Mouse (Mus musculus) gastrocnemius, postnatal 25 days (tissue): ENCODE measurements around the gene Dab2. TPM values are rescaled to one million over a fixed set of nuclear protein-coding genes. Genes with fewer than 3 reads are reported as not detected.

Experiments used
- DNase-seq: peaks from one replicate; pipeline ENCODE4 v3.0.0; 2022
- long read RNA-seq, 2 experiments: library from polyadenylated mRNA; stranded (forward); transcript quantifications; one replicate each; pipeline ENCODE4 v2.0.0; 2021
- total RNA-seq, 2 experiments: library from RNA; stranded (reverse); gene quantifications; 1 replicate in 1 of 2; 2 replicates in 1 of 2; pipeline ENCODE4 v1.2.3; 2021

Dab2 gene
- 10 to 100 TPM; 11.5 to 16.7 TPM for total RNA-seq
- long read RNA-seq, experiment 1, full-length matches to known transcripts, result 2 of 2 reads
- long read RNA-seq, experiment 1, partial matches to known transcripts, result 0 of 2 reads
- long read RNA-seq, experiment 1, other reads (novel, unspliced or antisense), result 0 of 2 reads
- long read RNA-seq, experiment 2, full-length matches to known transcripts, result 4 of 8 reads
- long read RNA-seq, experiment 2, partial matches to known transcripts, result 2 of 8 reads
- long read RNA-seq, experiment 2, other reads (novel, unspliced or antisense), result 2 of 8 reads

GRCm38 (mm10) chr15:6299554-6299953, at the start of gene Dab2:
Gene Dab2, plus strand, starts transcription at chr15:6299788.
- DNase-seq, result no peak

GRCm38 (mm10) chr15:6253471-6253870, 46.1 kb upstream of the Dab2 start:
- no peak for DNase-seq

GRCm38 (mm10) chr15:6254383-6254782, 45.2 kb upstream of the Dab2 start:
- DNase-seq, result no peak

GRCm38 (mm10) chr15:6257049-6257448, 42.5 kb upstream of the Dab2 start:
- no peak for DNase-seq

GRCm38 (mm10) chr15:6259957-6260740, 39.4 kb upstream of the Dab2 start:
- DNase-seq, result no peak

GRCm38 (mm10) chr15:6260741-6261430, 38.7 kb upstream of the Dab2 start:
- no peak for DNase-seq

- no peak for DNase-seq
Measured at GRCm38 (mm10) chr15:6267147-6267758, 32.3 kb upstream of the Dab2 start.

GRCm38 (mm10) chr15:6278606-6279468, 20.8 kb upstream of the Dab2 start:
- no peak for DNase-seq

- no peak for DNase-seq
Measured at GRCm38 (mm10) chr15:6280021-6280451, 19.6 kb upstream of the Dab2 start.

GRCm38 (mm10) chr15:6283249-6283648, 16.3 kb upstream of the Dab2 start:
- no peak for DNase-seq

- no peak for DNase-seq
Measured at GRCm38 (mm10) chr15:6296071-6296470, 3.5 kb upstream of the Dab2 start.

GRCm38 (mm10) chr15:6298726-6299125, 862 bp upstream of the Dab2 start:
- DNase-seq, result peak; percentile 32

GRCm38 (mm10) chr15:6302219-6302618, 2.6 kb downstream of the Dab2 start:
- DNase-seq, result no peak

GRCm38 (mm10) chr15:6303822-6304221, 4.2 kb downstream of the Dab2 start:
- DNase-seq, result no peak

- no peak for DNase-seq
Measured at GRCm38 (mm10) chr15:6309633-6310032, 10.0 kb downstream of the Dab2 start.

- no peak for DNase-seq
Measured at GRCm38 (mm10) chr15:6310417-6310816, 10.8 kb downstream of the Dab2 start.

GRCm38 (mm10) chr15:6312396-6312795, 12.8 kb downstream of the Dab2 start:
- no peak for DNase-seq

GRCm38 (mm10) chr15:6319352-6319751, 19.8 kb downstream of the Dab2 start:
- no peak for DNase-seq

- DNase-seq, result no peak
Measured at GRCm38 (mm10) chr15:6320501-6320900, 20.9 kb downstream of the Dab2 start.

GRCm38 (mm10) chr15:6321263-6321662, 21.7 kb downstream of the Dab2 start:
- no peak for DNase-seq

GRCm38 (mm10) chr15:6322311-6322710, 22.7 kb downstream of the Dab2 start:
- no peak for DNase-seq

- DNase-seq, result no peak
Measured at GRCm38 (mm10) chr15:6323577-6323976, 24.0 kb downstream of the Dab2 start.
